Mouse (Mus musculus): Measurements from ENCODE around the gene Gphb5. TPM values are rescaled to one million over a fixed set of nuclear protein-coding genes. Genes with fewer than 3 reads are reported as not detected.

Gene Gphb5
- total and polyA plus RNA-seq, 3 experiments, result not detected

DNA sequence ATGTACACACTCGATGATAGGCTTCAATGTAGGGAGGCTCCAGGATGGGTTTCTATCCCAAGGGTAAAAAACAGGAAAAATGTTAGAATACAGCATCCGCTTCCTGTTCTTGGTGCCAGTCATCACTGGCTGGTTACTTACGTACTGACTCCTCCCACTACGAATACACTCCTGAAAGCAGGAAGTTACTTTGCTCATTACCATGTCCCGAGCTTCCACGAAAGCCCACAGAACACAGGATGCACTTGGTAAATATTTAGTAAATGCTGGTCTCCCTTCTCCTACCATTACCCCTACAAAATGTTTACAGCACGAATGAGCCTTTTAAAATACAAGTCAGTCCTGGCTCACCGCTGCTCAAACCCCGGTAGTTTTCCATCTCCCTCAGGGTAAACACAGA lies 3.6 kb downstream of the Gphb5 start:
- Histone ChIP-seq H3K9me3 (replicated peaks) (no peaks in the 10 kb centered on the region), H3K4me3 (ENCODE audit: low read depth, low read length) (no peak overlapping the region), H3K36me3 (replicated peaks) (no peaks in the 10 kb centered on the region), H3K27me3 (ENCODE audit: insufficient read depth, low read length) (peaks cover 4% of the 10 kb centered on the region), H3K4me1 (ENCODE audit: insufficient read depth, low read depth, low read length) (no peaks in the 10 kb centered on the region)
- no peak for ATAC-seq (ENCODE audit: extremely low read depth, insufficient number of reproducible peaks, low FRiP score, poor library complexity, severe bottlenecking)
- DNase-seq (ENCODE audit: low spot score), result no peak
- TF ChIP-seq POLR2AphosphoS5 (IDR thresholded peaks at IDR 0.05; ENCODE audit: insufficient replicate concordance, low read depth, low read length), result no peak
- no peak for TF ChIP-seq GATA2 (IDR thresholded peaks at IDR 0.05; ENCODE audit: borderline replicate concordance, low read depth, low read length)
- TF ChIP-seq CTCF (IDR thresholded peaks at IDR 0.05; ENCODE audit: low read depth, low read length), result no peak
- no peak for TF ChIP-seq TAL1 (conservative IDR thresholded peaks at IDR 0.05; ENCODE audit: low read depth, low read length)
- TF ChIP-seq GATA1 (IDR thresholded peaks at IDR 0.05; ENCODE audit: borderline replicate concordance, low read length), result no peak

GRCm38 (mm10) chr12:75397077-75397476 lies 19.5 kb downstream of the Gphb5 start:
- Histone ChIP-seq H3K27me3 (ENCODE audit: insufficient read depth, low read length) (peaks cover 12% of the 10 kb centered on the region; the same call in 1 of the 2 replicates), H3K4me3 (ENCODE audit: low read depth, low read length) (no peak overlapping the region), H3K36me3 (replicated peaks) (no peaks in the 10 kb centered on the region), H3K9me3 (replicated peaks) (no peaks in the 10 kb centered on the region), H3K4me1 (ENCODE audit: insufficient read depth, low read depth, low read length) (no peaks in the 10 kb centered on the region)
- ATAC-seq (ENCODE audit: extremely low read depth, insufficient number of reproducible peaks, low FRiP score, poor library complexity, severe bottlenecking) (no peak), DNase-seq (ENCODE audit: low spot score) (no peak)
- no peak for TF ChIP-seq GATA1 (IDR thresholded peaks at IDR 0.05; ENCODE audit: borderline replicate concordance, low read length)
- TF ChIP-seq GATA2 (IDR thresholded peaks at IDR 0.05; ENCODE audit: borderline replicate concordance, low read depth, low read length), result no peak
- TF ChIP-seq POLR2AphosphoS5 (IDR thresholded peaks at IDR 0.05; ENCODE audit: insufficient replicate concordance, low read depth, low read length), result no peak
- TF ChIP-seq CTCF (IDR thresholded peaks at IDR 0.05; ENCODE audit: low read depth, low read length), result no peak
- TF ChIP-seq TAL1 (conservative IDR thresholded peaks at IDR 0.05; ENCODE audit: low read depth, low read length), result no peak

GRCm38 (mm10) chr12:75396616-75397015 lies 20.0 kb downstream of the Gphb5 start:
- Histone ChIP-seq H3K36me3 (replicated peaks) (no peaks in the 10 kb centered on the region), H3K4me1 (ENCODE audit: insufficient read depth, low read depth, low read length) (no peaks in the 10 kb centered on the region), H3K9me3 (replicated peaks) (no peaks in the 10 kb centered on the region), H3K4me3 (ENCODE audit: low read depth, low read length) (no peak overlapping the region), H3K27me3 (ENCODE audit: insufficient read depth, low read length) (peaks cover 11% of the 10 kb centered on the region; the same call in 1 of the 2 replicates)
- TF ChIP-seq CTCF (IDR thresholded peaks at IDR 0.05; ENCODE audit: low read depth, low read length) (no peak), TAL1 (conservative IDR thresholded peaks at IDR 0.05; ENCODE audit: low read depth, low read length) (no peak), POLR2AphosphoS5 (IDR thresholded peaks at IDR 0.05; ENCODE audit: insufficient replicate concordance, low read depth, low read length) (no peak), GATA2 (IDR thresholded peaks at IDR 0.05; ENCODE audit: borderline replicate concordance, low read depth, low read length) (no peak), GATA1 (IDR thresholded peaks at IDR 0.05; ENCODE audit: borderline replicate concordance, low read length) (no peak)
- no peak for ATAC-seq (ENCODE audit: extremely low read depth, insufficient number of reproducible peaks, low FRiP score, poor library complexity, severe bottlenecking)
- DNase-seq (ENCODE audit: low spot score), result no peak

DNA sequence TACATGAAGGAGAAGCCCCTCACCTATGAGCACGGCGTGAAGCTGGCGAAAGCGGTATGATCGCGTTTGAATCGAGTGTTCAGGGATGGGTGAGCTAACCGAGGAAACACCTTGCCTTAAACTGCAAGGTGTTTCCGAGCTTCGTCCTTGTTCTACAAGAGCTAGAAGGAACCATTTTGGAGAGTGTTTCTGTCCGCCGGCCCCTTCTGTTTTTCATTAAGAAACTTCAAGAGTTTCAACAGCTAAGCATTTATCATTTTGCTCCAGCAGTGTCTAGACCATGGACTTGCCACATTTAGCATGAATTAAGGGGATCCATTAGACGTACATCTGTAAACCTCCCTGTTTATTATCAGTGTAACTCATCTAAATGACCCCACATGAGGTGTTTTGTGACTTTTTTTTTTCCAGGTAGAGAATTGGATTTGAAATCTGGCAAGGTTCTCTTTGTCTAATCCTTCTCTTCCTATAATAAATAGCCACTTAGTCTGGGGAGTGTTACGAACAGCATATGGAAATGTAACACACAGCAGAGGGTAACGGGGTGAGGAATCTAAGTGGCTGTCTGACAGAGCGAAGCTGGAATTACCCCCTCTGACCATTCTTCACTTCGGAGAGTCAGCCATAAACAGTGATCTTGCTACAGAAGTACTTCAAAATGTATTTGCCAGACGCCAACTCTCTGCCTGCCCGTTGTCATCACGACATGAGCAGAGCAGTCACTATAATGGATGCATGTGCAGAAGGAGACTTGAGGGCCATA lies 22.4 kb downstream of the Gphb5 start:
- Histone ChIP-seq H3K9me3 (replicated peaks) (no peaks in the 10 kb centered on the region), H3K4me1 (ENCODE audit: insufficient read depth, low read depth, low read length) (no peaks in the 10 kb centered on the region), H3K4me3 (ENCODE audit: low read depth, low read length) (no peak overlapping the region), H3K27me3 (ENCODE audit: insufficient read depth, low read length) (peaks cover 11% of the 10 kb centered on the region; the same call in 1 of the 2 replicates), H3K36me3 (replicated peaks) (no peaks in the 10 kb centered on the region)
- DNase-seq (ENCODE audit: low spot score), result no peak
- ATAC-seq (ENCODE audit: extremely low read depth, insufficient number of reproducible peaks, low FRiP score, poor library complexity, severe bottlenecking), result no peak
- no peak for TF ChIP-seq TAL1 (conservative IDR thresholded peaks at IDR 0.05; ENCODE audit: low read depth, low read length)

GRCm38 (mm10) chr12:75391526-75391925 lies 25.1 kb downstream of the Gphb5 start:
- TF ChIP-seq POLR2AphosphoS5 (IDR thresholded peaks at IDR 0.05; ENCODE audit: insufficient replicate concordance, low read depth, low read length), result no peak
- no peak for TF ChIP-seq CTCF (IDR thresholded peaks at IDR 0.05; ENCODE audit: low read depth, low read length)
- TF ChIP-seq GATA1 (IDR thresholded peaks at IDR 0.05; ENCODE audit: borderline replicate concordance, low read length), result no peak
- no peak for TF ChIP-seq GATA2 (IDR thresholded peaks at IDR 0.05; ENCODE audit: borderline replicate concordance, low read depth, low read length)
- no peak for TF ChIP-seq TAL1 (conservative IDR thresholded peaks at IDR 0.05; ENCODE audit: low read depth, low read length)
- Histone ChIP-seq H3K36me3 (replicated peaks) (no peaks in the 10 kb centered on the region), H3K9me3 (replicated peaks) (no peaks in the 10 kb centered on the region), H3K4me3 (ENCODE audit: low read depth, low read length) (no peak overlapping the region), H3K27me3 (ENCODE audit: insufficient read depth, low read length) (peaks cover 15% of the 10 kb centered on the region; the same call in 1 of the 2 replicates), H3K4me1 (ENCODE audit: insufficient read depth, low read depth, low read length) (no peaks in the 10 kb centered on the region)
- DNase-seq (ENCODE audit: low spot score), result no peak
- no peak for ATAC-seq (ENCODE audit: extremely low read depth, insufficient number of reproducible peaks, low FRiP score, poor library complexity, severe bottlenecking)

DNA sequence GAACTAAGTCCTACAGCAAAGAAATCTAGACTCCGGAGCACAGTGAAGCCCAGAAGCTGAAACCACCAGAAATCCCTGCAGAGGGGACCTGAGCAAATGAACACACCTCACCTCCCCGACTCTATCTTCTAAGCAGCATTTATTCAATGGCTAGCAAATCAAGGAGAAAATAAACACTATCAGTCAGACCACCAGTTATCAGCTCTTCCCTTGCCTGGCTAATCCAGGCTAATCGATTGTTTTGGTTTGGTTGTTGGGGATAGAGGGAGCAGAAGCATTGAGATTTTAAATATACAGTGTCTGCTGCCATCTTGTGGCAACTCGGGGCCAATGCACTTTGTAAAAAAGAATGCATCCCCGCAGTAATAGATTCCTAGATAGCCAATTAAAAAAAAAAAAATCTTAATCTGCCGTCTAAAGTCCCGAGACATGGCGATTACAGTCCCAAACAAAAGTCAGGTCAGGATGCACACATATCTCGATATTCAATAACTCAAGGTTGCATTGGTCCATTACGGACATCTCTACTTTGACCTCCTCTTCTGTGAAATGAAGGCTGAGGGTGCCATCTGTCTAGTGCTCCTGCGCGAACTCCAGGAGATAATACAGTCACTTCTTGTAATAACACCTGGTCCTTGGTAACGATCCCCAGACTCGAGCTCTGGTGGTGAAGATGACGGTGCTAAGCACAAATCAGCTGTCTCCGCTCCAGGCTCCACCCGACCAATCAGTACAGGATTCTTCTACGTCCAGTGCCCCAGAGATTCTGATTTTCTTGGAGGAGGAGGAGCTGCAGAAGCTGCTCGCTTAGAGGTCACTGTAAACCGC lies 27.1 kb downstream of the Gphb5 start:
- no peaks in the 10 kb centered on the region for H3K9me3 ChIP-seq (replicated peaks)
- no peaks in the 10 kb centered on the region for H3K4me1 ChIP-seq (ENCODE audit: insufficient read depth, low read depth, low read length)
- H3K4me3 ChIP-seq (ENCODE audit: low read depth, low read length), result no peak overlapping the region
- DNase-seq (ENCODE audit: low spot score) (peak; percentile 38), ATAC-seq (ENCODE audit: extremely low read depth, insufficient number of reproducible peaks, low FRiP score, poor library complexity, severe bottlenecking) (no peak)
- TF ChIP-seq TAL1 (conservative IDR thresholded peaks at IDR 0.05; ENCODE audit: low read depth, low read length), result no peak
- no peak for TF ChIP-seq GATA1 (IDR thresholded peaks at IDR 0.05; ENCODE audit: borderline replicate concordance, low read length)
- TF ChIP-seq POLR2AphosphoS5 (IDR thresholded peaks at IDR 0.05; ENCODE audit: insufficient replicate concordance, low read depth, low read length), result no peak
- peak; percentile 59; the same call in 1 of the 2 replicates for TF ChIP-seq CTCF (IDR thresholded peaks at IDR 0.05; ENCODE audit: low read depth, low read length)
- no peak for TF ChIP-seq GATA2 (IDR thresholded peaks at IDR 0.05; ENCODE audit: borderline replicate concordance, low read depth, low read length)
- H3K27me3 ChIP-seq (ENCODE audit: insufficient read depth, low read length), result peaks cover 12% of the 10 kb centered on the region; the same call in 1 of the 2 replicates
- no peaks in the 10 kb centered on the region for H3K36me3 ChIP-seq (replicated peaks)

Data from G1E (cell line).